Mouse (Mus musculus) naive thymus-derived CD4-positive, alpha-beta T cell, adult 5 months (primary cell): ENCODE measurements around the gene Vmn1r142. TPM values are rescaled to one million over a fixed set of nuclear protein-coding genes. Genes with fewer than 3 reads are reported as not detected.

Source experiments
- polyA plus RNA-seq: library from polyadenylated mRNA; unstranded; fragments of 100-300 nt; shearing (Covaris generic); gene quantifications from one replicate; pipeline ENCODE4 v1.2.1, GENCODE M21; 2017

Vmn1r142 gene
- polyA plus RNA-seq = not detected

GRCm38 (mm10) chr7:22163935-22164334 is at the start of gene Vmn1r142:
Gene Vmn1r142 (minus strand): TSS chr7:22164035.

DNA sequence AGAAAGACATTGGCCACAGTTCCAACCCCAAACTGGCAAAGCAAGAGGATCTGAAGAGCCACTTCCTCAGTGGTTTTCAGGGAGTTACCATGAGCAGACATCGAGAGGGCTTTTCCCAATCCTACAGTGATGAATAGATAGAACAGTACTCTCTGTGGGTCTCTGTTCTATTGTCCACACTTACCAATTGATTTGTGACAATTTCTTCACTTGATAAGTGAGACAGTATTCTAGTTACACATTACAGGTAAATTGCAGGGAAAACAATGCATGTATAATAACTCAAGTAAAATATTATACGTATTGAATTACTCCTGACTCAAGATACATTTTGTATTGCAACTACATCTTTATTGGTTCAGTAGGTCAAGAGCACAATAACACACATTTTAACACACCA is 37.3 kb upstream of the Vmn1r142 start, which contains the start of gene Gm8653:
Gene Gm8653 (minus strand): TSS at position 101 of the 400 bp plus-strand sequence.

GRCm38 (mm10) chr7:22189077-22189476 is 25.2 kb upstream of the Vmn1r142 start, which contains the start of gene Vmn1r143:
Gene Vmn1r143 (plus strand): TSS chr7:22189377.

GRCm38 (mm10) chr7:22134641-22135040 is 29.2 kb downstream of the Vmn1r142 start, which contains the start of gene Gm10666:
Gene Gm10666 (minus strand): TSS chr7:22134741.

GRCm38 (mm10) chr7:22118145-22118544 is 45.7 kb downstream of the Vmn1r142 start, which contains the start of gene Gm16451:
Gene Gm16451 (minus strand): TSS chr7:22118245.

Other genes starting within 250 kb of the Vmn1r142 start
- gene Gm5891, start 242.7 kb downstream of the Vmn1r142 start, polyA plus RNA-seq = not detected
- not detected for gene Vmn1r137, start 169.4 kb downstream of the Vmn1r142 start, polyA plus RNA-seq
- not detected for gene Vmn1r138, start 135.1 kb downstream of the Vmn1r142 start, polyA plus RNA-seq
- not detected for gene Gm6176, start 107.7 kb downstream of the Vmn1r142 start, polyA plus RNA-seq
- gene Vmn1r139, start 95.0 kb downstream of the Vmn1r142 start, polyA plus RNA-seq = not detected
- gene Gm16451, start 45.8 kb downstream of the Vmn1r142 start, polyA plus RNA-seq = not detected
- gene Gm10666, start 29.3 kb downstream of the Vmn1r142 start, polyA plus RNA-seq = not detected
- not detected for gene Vmn1r143, start 25.3 kb upstream of the Vmn1r142 start, polyA plus RNA-seq
- gene Gm8653, start 37.2 kb upstream of the Vmn1r142 start, polyA plus RNA-seq = not detected
- gene Gm8453, start 65.4 kb upstream of the Vmn1r142 start, polyA plus RNA-seq = not detected
- gene Gm4187, start 165.7 kb upstream of the Vmn1r142 start, polyA plus RNA-seq = not detected
- gene Gm8660, start 207.0 kb upstream of the Vmn1r142 start, polyA plus RNA-seq = not detected
- not detected for gene Vmn1r148, start 249.5 kb upstream of the Vmn1r142 start, polyA plus RNA-seq